Mouse (Mus musculus): ENCODE measurements around the gene Slc35f3. TPM values are rescaled to one million over a fixed set of nuclear protein-coding genes. Genes with fewer than 3 reads are reported as not detected.

Gene Slc35f3
- polyA plus RNA-seq, 1 experiment from 2014 or later = not detected

DNA sequence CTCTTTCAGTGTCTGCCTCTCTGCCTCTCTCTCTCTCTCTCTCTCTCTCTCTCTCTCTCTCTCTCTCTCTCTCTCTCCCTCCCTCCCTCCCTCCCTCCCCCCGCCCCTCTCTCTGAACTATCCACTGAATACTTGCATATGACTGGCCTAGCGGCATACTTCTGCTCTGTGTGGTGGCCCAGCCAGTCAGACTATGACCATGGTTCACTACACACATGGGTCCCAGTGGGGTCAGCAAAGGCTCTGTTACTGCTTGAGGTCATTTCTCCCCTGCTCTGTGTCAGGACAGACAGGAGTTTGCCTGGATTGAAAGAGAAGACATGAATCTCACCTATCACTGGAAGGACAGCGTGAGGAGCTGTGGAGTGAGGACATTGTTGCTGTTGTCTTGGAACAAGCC is 40.5 kb downstream of the Slc35f3 start:
- no peak overlapping the region for H3K27ac ChIP-seq (replicated peaks)
- WGBS (ENCODE audit: insufficient replicate concordance) = 48% methylated on average over 3 of the region's 3 CpGs

DNA sequence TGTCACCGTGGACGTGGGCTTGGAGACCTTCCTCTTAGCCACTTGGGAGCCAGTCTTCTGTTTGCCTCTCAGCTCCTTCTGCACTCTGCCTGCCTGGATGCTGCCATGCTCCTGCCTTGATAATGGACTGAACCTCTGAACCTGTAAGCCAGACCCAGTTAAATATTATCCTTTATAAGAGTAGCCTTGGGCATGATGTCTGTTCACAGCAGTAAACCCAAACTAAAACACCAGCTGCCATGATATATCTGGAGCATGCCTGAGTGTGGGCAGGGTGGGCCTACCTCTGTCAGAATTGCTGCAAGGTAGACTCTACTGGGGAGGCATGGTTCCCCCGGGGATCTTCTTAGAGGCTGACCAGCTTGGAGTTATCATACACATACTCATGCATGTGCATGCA is 41.0 kb downstream of the Slc35f3 start:
- no peak overlapping the region for H3K27ac ChIP-seq (replicated peaks)
- H3K27me3 ChIP-seq = no peaks in the 10 kb centered on the region
- no peak overlapping the region for H3K9ac ChIP-seq
- H3K4me2 ChIP-seq = no peak overlapping the region
- H3K4me1 ChIP-seq (replicated peaks) = no peaks in the 10 kb centered on the region
- WGBS (ENCODE audit: insufficient replicate concordance) = 54% methylated on average over 3 of the region's 3 CpGs
- no peaks in the 10 kb centered on the region for H3K9me3 ChIP-seq (replicated peaks)
- H3K4me3 ChIP-seq (replicated peaks) = no peak overlapping the region
- no peak for ATAC-seq (ENCODE audit: insufficient read depth)
- no peaks in the 10 kb centered on the region for H3K36me3 ChIP-seq (replicated peaks)

More for the DNA sequence above, 40.5 kb downstream of the Slc35f3 start:
- no peak overlapping the region for H3K4me2 ChIP-seq
- no peak overlapping the region for H3K9ac ChIP-seq
- H3K27me3 ChIP-seq = no peaks in the 10 kb centered on the region
- H3K4me3 ChIP-seq (replicated peaks) = no peak overlapping the region
- no peaks in the 10 kb centered on the region for H3K36me3 ChIP-seq (replicated peaks)
- H3K4me1 ChIP-seq (replicated peaks) = no peaks in the 10 kb centered on the region
- no peak for ATAC-seq (ENCODE audit: insufficient read depth)
- H3K9me3 ChIP-seq (replicated peaks) = no peaks in the 10 kb centered on the region

DNA sequence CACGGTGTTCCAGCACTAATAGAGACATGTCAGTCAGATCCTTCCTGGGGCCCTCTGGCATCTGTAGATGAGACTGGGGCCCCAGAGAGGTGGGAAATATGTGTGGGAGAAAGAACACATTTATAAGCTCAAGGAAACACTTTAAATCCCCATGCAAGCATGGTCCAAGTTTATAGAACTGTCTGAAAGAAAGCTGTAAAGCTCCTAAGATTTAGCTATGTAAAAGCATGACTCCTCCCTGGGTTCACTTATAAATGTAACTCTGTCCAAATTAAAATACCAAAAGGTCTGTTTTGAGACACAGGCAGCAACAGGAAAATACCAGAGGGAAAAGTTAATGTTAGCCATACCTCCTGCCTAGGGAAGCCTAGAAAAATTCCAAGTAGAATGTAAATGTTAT is 42.8 kb downstream of the Slc35f3 start:
- Histone ChIP-seq H3K4me3 (replicated peaks) (no peak overlapping the region), H3K9ac (no peak overlapping the region), H3K9me3 (replicated peaks) (no peaks in the 10 kb centered on the region), H3K27me3 (no peaks in the 10 kb centered on the region), H3K4me2 (no peak overlapping the region), H3K27ac (replicated peaks) (no peak overlapping the region), H3K4me1 (replicated peaks) (no peaks in the 10 kb centered on the region), H3K36me3 (replicated peaks) (no peaks in the 10 kb centered on the region)
- ATAC-seq (ENCODE audit: insufficient read depth) = no peak
- 18% methylated on average over 1 of the region's 1 CpGs for WGBS (ENCODE audit: insufficient replicate concordance)

GRCm38 (mm10) chr8:126343427-126343826 is 45.1 kb downstream of the Slc35f3 start:
- Histone ChIP-seq H3K4me1 (replicated peaks) (no peaks in the 10 kb centered on the region), H3K27me3 (no peaks in the 10 kb centered on the region), H3K36me3 (replicated peaks) (no peaks in the 10 kb centered on the region), H3K4me3 (replicated peaks) (no peak overlapping the region), H3K9me3 (replicated peaks) (no peaks in the 10 kb centered on the region), H3K9ac (no peak overlapping the region), H3K27ac (replicated peaks) (no peak overlapping the region), H3K4me2 (no peak overlapping the region)
- WGBS (ENCODE audit: insufficient replicate concordance) = 69% methylated on average over 5 of the region's 5 CpGs
- no peak for ATAC-seq (ENCODE audit: insufficient read depth)

- Histone ChIP-seq H3K9ac (no peak overlapping the region), H3K4me3 (replicated peaks) (no peak overlapping the region), H3K4me1 (replicated peaks) (no peaks in the 10 kb centered on the region), H3K27me3 (no peaks in the 10 kb centered on the region), H3K4me2 (no peak overlapping the region), H3K36me3 (replicated peaks) (no peaks in the 10 kb centered on the region), H3K27ac (replicated peaks) (no peak overlapping the region), H3K9me3 (replicated peaks) (no peaks in the 10 kb centered on the region)
- ATAC-seq (ENCODE audit: insufficient read depth) = no peak
- 45% methylated on average over 4 of the region's 4 CpGs for WGBS (ENCODE audit: insufficient replicate concordance)
Observed at GRCm38 (mm10) chr8:126345100-126345499, 46.7 kb downstream of the Slc35f3 start.

GRCm38 (mm10) chr8:126353259-126353658 is 54.9 kb downstream of the Slc35f3 start:
- Histone ChIP-seq H3K27ac (replicated peaks) (no peak overlapping the region), H3K36me3 (replicated peaks) (no peaks in the 10 kb centered on the region), H3K9ac (no peak overlapping the region), H3K27me3 (no peaks in the 10 kb centered on the region), H3K4me2 (no peak overlapping the region), H3K4me3 (replicated peaks) (no peak overlapping the region), H3K9me3 (replicated peaks) (no peaks in the 10 kb centered on the region), H3K4me1 (replicated peaks) (no peaks in the 10 kb centered on the region)
- 43% methylated on average over 1 of the region's 1 CpGs for WGBS (ENCODE audit: insufficient replicate concordance)
- ATAC-seq (ENCODE audit: insufficient read depth) = no peak

GRCm38 (mm10) chr8:126357946-126358345 is 59.6 kb downstream of the Slc35f3 start:
- H3K4me1 ChIP-seq (replicated peaks) = no peaks in the 10 kb centered on the region; the same call in 1 of the 2 replicates
- no peak overlapping the region for H3K4me2 ChIP-seq
- no peaks in the 10 kb centered on the region for H3K36me3 ChIP-seq (replicated peaks)
- no peak overlapping the region for H3K9ac ChIP-seq
- H3K27ac ChIP-seq (replicated peaks) = no peak overlapping the region
- 39% methylated on average over 3 of the region's 3 CpGs for WGBS (ENCODE audit: insufficient replicate concordance)
- no peak for ATAC-seq (ENCODE audit: insufficient read depth)
- H3K27me3 ChIP-seq = no peaks in the 10 kb centered on the region
- no peaks in the 10 kb centered on the region for H3K9me3 ChIP-seq (replicated peaks)
- H3K4me3 ChIP-seq (replicated peaks) = no peak overlapping the region

- Histone ChIP-seq H3K27ac (replicated peaks) (no peak overlapping the region), H3K4me1 (replicated peaks) (no peaks in the 10 kb centered on the region; the same call in 1 of the 2 replicates), H3K4me2 (no peak overlapping the region), H3K4me3 (replicated peaks) (no peak overlapping the region), H3K9me3 (replicated peaks) (no peaks in the 10 kb centered on the region), H3K36me3 (replicated peaks) (no peaks in the 10 kb centered on the region), H3K9ac (no peak overlapping the region), H3K27me3 (no peaks in the 10 kb centered on the region)
- no peak for ATAC-seq (ENCODE audit: insufficient read depth)
- WGBS (ENCODE audit: insufficient replicate concordance) = 64% methylated on average over 6 of the region's 6 CpGs
Observed at GRCm38 (mm10) chr8:126359296-126359695, 60.9 kb downstream of the Slc35f3 start.

- ATAC-seq (ENCODE audit: insufficient read depth) = no peak
- Histone ChIP-seq H3K36me3 (replicated peaks) (no peaks in the 10 kb centered on the region), H3K9ac (no peak overlapping the region), H3K4me2 (no peak overlapping the region), H3K27me3 (no peaks in the 10 kb centered on the region), H3K27ac (replicated peaks) (no peak overlapping the region), H3K9me3 (replicated peaks) (no peaks in the 10 kb centered on the region), H3K4me3 (replicated peaks) (no peak overlapping the region), H3K4me1 (replicated peaks) (no peaks in the 10 kb centered on the region; the same call in 1 of the 2 replicates)
- WGBS (ENCODE audit: insufficient replicate concordance) = 43% methylated on average over 11 of the region's 11 CpGs
Observed at GRCm38 (mm10) chr8:126360106-126360505, 61.7 kb downstream of the Slc35f3 start.

- Histone ChIP-seq H3K9ac (no peak overlapping the region), H3K4me1 (replicated peaks) (no peaks in the 10 kb centered on the region; the same call in 1 of the 2 replicates), H3K4me2 (no peak overlapping the region), H3K36me3 (replicated peaks) (no peaks in the 10 kb centered on the region), H3K27me3 (no peaks in the 10 kb centered on the region), H3K4me3 (replicated peaks) (no peak overlapping the region), H3K9me3 (replicated peaks) (no peaks in the 10 kb centered on the region), H3K27ac (replicated peaks) (no peak overlapping the region)
- 0 out of 2 replicates have a peak, but pooled peaks have one; percentile 18 for ATAC-seq (ENCODE audit: insufficient read depth)
- 51% methylated on average over 5 of the region's 5 CpGs for WGBS (ENCODE audit: insufficient replicate concordance)
Observed at GRCm38 (mm10) chr8:126360701-126361100, 62.3 kb downstream of the Slc35f3 start.

- ATAC-seq (ENCODE audit: insufficient read depth) = no peak
- H3K4me1 ChIP-seq (replicated peaks) = no peaks in the 10 kb centered on the region
- no peak overlapping the region for H3K4me3 ChIP-seq (replicated peaks)
Observed at GRCm38 (mm10) chr8:126366251-126366650, 67.9 kb downstream of the Slc35f3 start.

DNA sequence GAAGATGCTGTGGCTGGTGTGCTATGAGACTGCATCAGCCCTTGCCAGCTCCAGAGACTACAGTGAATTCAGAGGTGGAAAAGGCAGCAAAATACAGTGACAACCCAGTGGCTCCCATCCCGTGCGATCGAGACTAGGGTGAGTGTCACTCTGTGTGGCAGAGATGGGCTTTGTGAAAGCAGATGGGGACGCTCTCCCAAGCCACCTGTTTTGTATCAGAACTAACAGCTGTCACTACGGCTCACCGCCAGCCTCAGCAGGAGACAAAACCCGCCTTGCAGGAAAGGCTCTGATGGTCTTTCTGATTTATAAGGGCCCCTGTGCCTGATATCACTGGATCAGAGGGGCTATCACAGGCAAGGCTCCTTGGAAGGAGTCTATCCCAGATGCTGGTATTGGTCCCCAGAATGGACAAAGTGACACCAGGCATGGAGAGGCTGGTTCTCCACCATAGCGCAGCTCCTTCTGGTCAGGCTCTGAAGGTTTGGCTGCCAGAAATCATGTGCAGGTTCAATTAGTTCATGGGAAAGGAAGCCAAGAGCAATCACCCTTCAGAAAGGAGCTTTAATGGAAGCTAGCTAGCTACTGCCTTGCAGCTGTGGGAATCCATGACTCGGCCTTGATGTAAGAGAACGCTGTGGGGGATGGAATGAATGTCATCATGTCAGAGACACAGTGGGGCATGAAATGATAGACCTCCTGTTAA is 70.1 kb downstream of the Slc35f3 start:
- ATAC-seq (ENCODE audit: insufficient read depth) = no peak
- Histone ChIP-seq H3K4me3 (replicated peaks) (no peak overlapping the region), H3K36me3 (replicated peaks) (no peaks in the 10 kb centered on the region), H3K4me1 (replicated peaks) (no peaks in the 10 kb centered on the region), H3K4me2 (no peak overlapping the region), H3K27ac (replicated peaks) (no peak overlapping the region), H3K9me3 (replicated peaks) (no peaks in the 10 kb centered on the region), H3K9ac (no peak overlapping the region), H3K27me3 (no peaks in the 10 kb centered on the region)
- 66% methylated on average over 10 of the region's 10 CpGs for WGBS (ENCODE audit: insufficient replicate concordance)

More at GRCm38 (mm10) chr8:126366251-126366650, 67.9 kb downstream of the Slc35f3 start:
- WGBS (ENCODE audit: insufficient replicate concordance) = 46% methylated on average over 3 of the region's 3 CpGs
- Histone ChIP-seq H3K27me3 (no peaks in the 10 kb centered on the region), H3K4me2 (no peak overlapping the region), H3K9ac (no peak overlapping the region), H3K27ac (replicated peaks) (no peak overlapping the region), H3K36me3 (replicated peaks) (no peaks in the 10 kb centered on the region), H3K9me3 (replicated peaks) (no peaks in the 10 kb centered on the region)

Measured in liver, embryonic 15.5 days (tissue).